Mouse (Mus musculus): ENCODE results near the gene Ttc8.

The Ttc8 gene

DNA sequence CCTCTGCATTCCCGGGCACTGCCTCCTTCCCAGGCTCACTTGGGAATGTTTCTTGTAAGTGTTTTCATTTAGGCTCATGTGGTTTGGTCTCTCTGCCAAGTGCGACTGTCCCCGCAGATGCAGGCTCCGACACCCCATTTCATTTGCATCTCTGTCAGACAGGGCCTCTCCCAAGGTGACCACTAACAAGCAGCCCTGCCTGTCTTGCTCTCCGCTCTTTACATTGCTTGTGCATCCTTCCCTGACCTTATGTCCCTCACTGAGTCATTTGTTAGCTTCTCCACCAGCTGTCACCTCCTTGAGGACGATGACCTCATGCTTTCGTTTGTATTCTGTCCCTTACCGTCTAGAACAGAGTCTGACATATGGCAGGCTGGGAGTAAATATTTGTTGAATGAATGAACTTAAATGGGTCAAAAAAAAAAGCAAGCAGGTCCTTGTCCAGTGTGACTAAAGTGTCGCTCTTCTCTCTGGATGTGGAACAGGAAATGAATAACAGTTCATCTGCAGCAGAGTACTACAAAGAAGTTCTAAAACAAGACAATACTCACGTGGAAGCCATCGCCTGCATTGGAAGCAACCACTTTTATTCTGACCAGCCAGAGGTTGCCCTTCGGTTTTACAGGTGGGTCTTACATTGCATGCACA lies 53.9 kb downstream of the Ttc8 start:
- no peak for DNase-seq

DNA sequence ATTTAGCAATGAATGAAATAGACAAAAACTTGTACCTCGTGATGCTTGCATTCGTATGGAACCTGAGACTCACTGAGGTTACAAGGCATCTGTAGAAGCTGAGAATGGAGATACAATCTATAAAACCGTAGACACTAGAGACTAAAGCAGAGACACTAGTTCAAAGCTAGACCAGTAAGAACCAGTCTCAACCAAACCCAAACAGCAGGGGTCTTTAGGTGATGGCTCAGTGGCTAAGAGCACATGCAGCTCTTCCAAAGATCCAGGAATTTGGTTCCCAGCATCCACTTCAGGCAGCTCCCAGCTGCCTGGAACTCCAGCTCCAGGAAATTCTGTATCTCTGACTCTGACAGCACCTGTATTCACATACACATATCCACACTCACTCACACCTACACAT lies 60.7 kb downstream of the Ttc8 start:
- no peak for DNase-seq

DNA sequence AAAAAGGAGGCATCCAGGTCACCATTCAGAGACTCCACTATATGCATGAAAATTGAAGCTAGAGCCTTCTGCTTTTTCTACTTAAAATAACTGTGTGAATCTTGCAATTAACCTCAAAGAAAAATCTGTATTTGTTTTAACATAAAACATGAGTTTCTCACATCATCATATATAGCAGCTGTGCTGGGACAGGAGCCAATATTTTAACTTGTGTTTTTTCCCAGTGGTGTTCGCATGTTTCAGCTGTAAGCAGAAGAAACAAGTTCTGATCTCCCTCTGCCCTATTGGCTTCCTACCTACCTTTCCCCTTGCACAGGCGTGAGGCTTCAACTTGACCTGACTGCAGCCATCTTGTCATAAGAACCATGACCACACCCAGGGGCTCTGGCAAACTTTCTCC lies 64.4 kb downstream of the Ttc8 start:
- no peak for DNase-seq

DNA sequence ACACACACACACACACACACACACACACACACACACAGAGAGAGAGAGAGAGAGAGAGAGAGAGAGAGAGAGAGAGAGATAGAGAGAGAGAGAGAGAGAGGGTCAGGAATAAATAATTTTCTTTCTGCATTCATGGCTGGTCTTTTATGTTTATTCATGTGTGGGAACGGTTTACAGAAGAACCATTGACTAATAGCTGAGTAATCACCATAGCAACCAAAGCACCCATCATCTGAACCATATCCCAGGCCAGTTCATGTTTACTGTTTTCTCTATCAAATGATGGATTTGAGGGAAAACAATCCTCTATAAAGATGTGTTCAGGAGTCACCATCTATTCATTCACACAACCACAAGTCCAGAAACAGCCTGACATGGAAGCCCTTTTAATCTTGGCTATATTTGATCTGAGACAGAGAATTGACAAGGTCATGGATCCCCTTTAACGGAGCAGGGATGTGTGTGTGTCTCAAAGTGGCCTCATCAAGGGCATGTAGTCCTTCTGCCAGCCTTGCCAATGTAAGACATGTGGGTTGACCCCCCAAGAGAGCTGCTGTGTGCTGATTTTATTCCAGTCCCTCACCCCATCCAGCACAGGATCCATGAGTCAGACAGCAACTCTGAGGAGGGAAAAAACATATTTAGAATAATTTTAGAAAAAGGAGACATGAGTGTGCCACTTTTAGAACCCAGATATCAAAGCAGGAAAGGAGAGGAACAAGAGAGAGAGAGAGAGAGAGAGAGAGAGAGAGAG lies 70.9 kb downstream of the Ttc8 start:
- DNase-seq: no peak

DNA sequence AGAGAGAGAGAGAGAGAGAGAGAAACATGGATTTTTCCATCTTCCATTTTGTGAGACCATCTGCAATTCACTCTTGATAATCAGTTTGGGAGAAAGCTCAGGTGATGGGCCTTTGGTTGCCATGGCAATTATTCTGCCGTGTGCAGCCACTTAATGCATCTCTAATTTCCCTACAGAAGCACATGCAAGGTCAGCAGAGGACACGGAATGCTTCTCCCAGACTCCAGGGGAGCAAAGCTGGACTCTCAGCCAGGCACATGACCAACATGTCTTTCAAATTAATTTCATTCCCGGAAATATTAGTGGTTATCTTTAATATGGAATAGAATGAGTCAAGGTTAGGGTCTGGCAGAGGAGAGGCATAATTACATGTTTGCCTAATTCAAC lies 71.4 kb downstream of the Ttc8 start:
- no peak for DNase-seq

DNA sequence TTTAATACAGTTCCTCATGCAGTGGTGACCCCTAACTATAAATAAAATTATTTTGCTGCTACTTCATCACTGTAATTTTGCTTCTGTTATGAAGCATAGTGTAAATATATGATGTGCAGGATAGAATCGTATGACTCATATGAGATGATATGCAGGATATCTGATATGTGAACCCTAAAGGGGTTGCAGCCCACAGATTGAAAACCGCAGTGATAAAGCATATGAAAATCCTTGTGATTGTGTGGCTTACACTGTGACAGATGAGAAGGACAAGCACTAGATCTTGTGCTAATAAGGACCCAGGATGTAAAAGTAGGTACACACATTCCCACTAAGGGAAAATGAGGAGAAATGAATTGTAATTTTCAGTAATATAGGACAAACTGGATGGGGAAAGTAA lies 73.4 kb downstream of the Ttc8 start:
- no peak for DNase-seq

DNA sequence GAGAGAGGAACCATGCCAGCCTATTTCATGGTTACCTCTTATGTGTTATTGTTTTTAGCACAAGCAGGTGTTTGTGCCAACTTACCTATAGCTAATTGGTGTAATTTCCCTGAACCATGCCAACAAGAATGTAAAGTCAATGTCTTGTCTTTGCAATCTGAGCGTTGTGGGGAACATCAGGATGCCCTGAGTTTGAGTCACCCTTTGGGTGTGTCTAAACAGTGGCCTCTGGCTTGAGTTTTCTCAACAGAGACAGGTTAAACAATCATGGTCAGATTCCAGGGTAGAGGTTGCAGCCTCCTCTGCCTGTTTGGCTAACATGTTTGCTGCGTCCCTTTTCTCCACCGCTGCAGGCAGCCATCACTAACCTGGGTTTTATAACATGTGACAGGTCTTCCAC lies 74.0 kb downstream of the Ttc8 start:
- no peak for DNase-seq

DNA sequence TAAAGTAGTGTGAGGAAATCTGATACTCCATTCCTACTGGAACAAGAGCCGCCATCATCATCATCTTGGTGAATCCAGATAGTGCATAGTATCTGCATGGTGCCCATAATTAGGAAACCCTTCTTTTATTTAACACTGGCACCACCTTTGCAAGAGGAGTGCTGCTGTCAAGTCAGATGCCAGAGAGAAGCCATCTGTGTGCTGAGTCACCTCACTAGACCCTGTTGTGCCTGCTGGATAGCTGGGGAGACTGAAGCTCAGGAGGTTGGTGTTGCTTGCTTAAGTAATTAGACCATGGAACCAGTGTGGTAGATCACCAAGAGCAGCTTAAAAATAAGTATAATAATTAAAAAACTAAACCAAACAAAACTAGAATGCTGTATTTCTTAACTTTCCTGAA lies 75.5 kb downstream of the Ttc8 start:
- DNase-seq: peak; percentile 66

DNA sequence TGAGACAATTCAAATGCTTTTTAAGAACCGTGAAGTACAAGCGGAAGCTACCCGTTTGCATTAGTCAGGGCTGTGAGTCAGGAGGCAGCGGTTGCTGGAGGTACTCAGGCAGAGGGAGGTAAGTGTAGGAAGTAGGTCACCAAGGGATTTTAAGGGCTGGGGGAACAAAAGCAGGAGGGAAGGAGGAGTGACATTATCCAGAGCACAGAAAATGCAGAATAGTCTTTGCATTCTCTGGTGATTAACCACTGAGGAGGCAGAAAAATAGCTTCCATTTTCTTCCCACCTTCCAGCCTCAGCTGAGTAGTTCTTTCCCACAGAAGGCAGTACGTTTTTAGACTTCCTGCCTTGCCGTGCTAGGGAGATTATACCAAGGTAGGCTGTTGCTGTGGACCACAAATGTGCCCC lies 76.2 kb downstream of the Ttc8 start:
- DNase-seq: no peak

DNA sequence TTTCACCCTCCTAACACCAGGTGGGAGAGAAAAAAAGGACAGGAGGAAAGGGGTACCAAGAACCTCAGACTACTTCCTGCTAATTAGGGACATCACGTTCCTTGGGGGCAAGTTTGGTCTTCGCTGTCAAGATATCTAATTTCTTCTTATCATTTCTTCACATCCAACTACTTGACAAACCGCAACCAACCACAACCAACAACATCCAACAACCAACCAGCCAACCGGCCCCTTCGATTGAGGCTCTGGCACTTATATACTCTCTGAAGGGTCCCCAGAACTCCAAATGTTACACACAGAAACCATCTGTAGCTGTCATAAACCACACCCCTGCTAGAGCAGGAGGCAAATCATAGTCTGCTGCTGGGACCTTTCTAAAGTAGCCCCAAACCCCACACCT lies 76.7 kb downstream of the Ttc8 start:
- no peak for DNase-seq

DNA sequence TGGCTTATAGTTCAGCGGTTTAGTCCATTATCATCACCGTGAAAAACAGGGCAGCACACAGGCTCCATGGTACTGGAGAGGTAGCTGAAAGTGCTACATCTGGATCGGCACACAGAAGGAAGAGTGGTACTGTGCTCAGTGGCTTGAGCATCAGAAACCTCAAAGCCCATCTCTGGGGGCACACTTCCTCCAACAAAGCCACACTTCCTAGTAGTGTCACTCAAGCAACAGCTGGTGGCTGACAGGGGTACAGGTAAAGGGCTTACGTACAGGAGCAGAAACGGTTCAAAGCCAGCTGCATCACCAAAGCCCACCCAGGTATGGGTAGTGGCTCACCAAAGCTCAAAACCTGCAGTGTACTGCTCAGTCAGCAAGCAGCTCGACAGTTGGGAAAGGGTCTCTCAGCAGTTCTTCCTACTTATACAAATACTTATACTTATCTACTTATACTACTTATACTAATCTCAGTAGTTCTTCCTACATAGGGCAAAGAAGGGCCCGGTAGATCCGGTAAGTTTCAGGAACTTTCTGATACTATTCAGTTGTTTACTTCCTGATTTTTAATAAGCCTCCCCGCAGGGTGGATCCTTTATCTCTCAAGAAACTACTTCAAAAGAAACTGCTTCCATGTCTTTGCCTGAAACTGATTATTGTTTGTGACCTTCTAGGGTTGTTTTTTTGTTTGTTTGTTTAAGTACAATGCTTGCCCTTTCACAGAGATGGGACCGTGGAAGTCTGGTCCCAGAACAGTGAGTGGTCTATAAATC lies 78.5 kb downstream of the Ttc8 start:
- no peak for DNase-seq

DNA sequence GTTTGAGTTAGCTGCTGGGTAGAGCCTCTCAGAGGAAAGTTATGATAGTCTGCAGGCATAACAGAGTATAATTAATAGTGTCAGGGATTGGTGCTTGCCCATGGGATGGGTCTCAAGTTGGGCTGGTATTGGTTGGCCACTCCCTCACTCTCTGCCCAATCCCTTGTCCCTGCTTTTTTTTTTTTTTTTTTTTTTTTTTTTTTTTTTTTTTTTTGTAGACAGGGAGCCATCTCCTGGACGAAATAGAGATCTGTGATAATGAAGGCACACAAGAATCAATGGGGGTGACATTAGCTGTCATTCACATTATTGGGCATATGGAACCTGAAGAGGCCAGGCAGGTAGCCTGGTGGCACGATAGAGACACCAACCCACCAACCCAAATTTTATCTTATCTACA lies 79.9 kb downstream of the Ttc8 start:
- no peak for DNase-seq

DNA sequence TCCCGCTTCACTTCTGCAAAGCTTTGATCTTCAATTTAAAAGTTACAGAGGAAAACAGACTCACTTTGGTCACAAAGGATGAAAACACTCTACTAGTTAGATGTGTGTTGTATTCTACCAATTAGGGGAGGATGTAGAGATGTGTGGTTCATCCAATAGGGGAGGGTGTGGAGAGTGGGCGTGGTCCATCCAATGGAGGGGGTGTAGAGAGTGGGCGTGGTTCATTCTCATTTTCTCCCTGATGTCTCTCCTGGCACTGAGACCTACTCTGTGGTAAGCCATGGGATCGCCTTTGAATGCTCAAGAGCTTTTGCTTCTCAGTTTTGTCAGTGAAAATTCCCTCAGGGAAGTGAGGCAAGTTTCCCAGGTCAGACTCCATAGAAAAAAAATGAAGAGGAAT lies 82.7 kb downstream of the Ttc8 start:
- DNase-seq: no peak

DNA sequence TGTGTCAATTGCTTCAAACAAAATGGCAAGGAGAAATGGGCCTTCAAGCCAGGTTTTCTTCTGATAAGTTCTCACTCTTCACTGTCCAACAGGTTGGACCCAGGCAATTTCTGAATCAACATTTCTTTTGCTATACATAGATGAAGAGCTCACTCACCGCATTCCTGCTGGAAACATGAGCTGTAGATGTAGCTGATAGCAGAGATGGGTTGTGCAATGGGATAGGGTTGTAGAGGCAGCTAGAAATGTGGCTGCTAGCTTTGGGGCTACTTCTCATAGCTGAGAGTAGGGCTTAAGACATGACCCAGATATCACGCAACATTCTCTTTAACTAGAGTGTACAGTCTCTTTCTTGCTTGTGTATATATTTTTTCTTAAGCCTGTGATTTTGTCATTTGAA lies 84.4 kb downstream of the Ttc8 start:
- DNase-seq: no peak

DNA sequence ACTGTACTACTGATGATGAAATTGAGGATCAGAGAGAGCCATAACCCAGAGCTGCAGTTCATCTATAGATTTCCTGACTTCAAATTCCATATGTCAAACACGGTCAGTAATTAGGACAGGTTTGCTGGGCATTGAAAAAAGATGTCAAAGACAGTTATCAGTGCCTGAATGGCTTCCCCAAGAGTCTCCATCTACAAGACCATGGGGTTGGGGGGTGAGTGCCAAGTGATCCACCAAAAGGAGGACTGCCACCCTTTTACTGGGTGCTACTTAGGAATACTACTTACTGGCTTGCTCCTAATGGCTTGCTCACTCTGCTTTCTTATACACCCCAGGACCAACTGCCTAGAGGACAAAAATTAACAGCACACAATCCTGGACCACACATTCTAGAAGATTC lies 88.4 kb downstream of the Ttc8 start:
- no peak for DNase-seq

DNA sequence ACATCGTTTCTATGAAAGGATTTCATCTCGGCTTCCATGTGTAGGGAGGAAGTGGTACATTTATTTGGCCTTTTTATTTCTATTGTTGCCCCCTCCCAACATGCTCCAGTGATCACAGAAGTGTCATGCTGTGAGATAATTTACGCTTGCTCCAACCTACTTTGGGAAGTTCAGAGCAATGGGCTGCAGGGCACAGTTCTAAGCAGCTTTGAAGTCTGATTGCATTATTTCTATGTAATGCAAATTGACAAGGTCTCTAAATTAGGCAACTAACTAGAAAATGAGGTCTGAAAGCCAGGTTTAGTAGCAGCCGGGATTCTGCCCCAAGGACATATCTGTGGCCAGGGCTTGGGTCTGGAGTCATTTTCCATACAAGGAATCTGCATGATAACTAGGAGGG lies 89.1 kb downstream of the Ttc8 start:
- DNase-seq: no peak

DNA sequence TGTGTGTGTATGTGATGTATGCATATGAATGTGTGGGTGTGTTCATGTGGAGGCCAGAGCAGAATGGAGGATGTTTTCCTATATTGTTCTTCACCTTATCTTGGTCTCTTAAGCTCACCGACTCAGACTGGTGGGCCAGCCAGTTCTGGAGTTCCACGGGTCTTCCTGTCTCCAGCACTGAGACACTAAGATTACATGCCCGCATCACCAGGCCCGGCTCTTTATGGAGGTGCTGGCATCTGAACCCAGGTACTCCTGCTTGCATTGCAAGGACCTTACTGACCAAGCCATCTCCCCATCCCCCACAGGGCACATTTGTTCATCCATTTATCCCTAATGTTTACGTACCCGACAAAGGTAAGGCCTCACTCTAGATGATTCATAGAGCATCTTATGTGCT lies 89.7 kb downstream of the Ttc8 start:
- DNase-seq: no peak

DNA sequence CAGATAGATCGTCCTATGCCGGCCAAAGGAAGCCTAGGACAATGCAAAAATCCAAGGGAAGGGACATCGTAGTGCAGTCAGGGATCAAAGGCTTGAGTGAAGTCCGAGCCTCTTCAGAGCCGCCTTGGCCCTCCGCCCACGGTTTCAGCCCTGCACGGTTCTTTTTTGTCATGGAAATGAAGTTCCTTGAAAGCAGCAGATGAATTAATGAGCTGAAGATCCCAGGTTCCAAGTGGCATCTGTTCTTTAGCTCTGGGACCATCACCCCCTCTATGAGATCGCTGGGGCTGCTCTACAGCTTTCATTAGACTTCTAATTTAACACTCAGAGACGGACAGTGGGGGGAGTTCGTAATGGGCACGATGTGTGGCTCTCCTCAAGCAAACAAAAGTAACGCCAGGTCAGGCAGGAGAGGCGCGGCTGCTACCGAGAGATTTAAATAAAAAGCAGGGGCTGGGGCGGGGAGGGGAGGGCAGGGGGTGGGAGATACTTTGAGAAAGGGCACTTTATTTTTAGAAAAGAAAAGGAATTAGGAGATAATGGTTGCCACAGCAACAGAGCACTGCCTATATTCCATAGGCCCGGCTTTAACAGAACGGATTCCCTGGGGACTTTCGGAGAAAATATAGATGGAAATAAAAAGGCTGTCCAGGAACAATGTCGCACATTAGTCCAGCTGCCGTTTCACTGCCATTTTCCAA lies 90.9 kb downstream of the Ttc8 start:
- DNase-seq: no peak

DNA sequence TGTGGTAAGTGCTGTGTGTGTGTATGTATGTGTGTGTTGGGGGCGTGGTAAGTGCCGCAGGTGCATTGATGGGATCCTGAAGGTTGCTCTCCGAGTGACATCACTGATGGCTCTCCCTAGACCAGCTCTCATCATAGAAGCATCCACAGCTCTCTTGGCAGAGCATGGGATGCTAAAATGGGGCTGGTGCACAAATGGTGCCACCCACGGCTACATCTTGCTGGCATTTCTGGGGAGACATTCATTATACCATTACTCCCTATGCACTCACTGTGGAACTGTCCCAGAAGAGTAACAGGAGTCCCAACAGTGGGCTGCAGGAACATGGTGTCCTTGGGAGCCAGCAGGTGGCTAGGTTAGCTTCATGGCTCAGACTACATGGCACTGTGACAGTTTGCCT lies 95.5 kb downstream of the Ttc8 start:
- DNase-seq: no peak

DNA sequence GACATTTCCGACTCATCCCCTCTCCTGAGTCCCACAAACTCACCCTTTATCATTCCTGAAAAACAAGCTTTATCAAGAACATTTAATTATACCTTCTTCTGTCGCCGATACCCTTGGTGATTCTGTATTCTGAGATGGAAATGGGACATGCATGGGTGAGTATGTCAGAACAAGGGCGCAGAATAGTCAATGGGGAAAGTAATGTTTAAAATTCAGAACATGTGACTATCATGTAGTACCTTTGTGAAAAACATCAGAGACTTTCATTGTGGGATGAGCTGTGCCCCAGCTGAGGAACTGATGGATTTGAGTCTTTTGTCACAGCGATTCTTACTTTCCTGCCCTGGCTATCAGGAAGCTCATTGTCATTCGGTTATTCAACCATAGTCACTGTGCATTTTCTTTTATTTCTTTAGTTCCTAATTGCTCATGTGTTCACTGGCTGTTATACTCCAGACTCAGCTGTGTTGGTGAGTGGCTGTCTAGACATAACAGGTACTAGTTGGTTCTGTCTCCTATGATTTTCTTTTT lies 104.1 kb downstream of the Ttc8 start:
- DNase-seq: no peak

DNA sequence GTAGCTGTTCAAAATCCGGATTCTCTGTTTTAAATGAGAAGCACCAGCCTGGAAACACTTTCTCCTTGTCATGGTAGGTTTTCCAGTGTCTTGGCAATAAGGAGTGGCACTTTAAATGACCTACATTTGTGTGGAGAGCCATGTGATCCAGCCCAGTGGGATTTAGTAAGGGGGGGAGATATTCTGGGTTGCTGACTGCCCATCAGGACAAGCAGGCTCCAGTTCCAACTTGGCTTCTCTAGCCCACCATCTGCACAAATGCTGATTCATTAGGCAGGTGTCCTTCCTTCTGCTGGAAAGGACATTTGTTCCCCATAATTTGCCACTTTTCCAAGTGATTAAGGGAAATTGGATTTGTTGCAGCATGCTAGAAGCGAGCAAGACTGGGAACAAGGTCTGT lies 105.9 kb downstream of the Ttc8 start:
- DNase-seq: peak; percentile 93

DNA sequence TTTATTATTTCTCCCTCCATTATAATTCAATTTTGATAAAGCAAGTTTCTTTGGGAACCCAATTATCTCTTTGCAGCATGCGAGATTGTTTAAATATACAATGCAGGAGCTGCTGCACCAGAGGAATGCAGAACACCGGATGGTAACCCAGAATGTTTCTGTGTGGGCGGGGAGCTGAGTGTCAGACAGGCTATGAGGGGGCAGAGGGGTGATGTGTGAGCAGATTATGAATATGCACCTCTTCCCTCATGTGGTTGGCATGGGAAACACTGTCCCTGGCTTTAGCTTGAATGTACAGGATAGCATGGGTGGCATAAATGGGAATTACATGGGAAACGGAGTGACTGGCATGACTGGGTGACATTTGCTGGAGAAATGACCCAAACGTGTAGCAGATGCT lies 108.3 kb downstream of the Ttc8 start:
- DNase-seq: no peak

DNA sequence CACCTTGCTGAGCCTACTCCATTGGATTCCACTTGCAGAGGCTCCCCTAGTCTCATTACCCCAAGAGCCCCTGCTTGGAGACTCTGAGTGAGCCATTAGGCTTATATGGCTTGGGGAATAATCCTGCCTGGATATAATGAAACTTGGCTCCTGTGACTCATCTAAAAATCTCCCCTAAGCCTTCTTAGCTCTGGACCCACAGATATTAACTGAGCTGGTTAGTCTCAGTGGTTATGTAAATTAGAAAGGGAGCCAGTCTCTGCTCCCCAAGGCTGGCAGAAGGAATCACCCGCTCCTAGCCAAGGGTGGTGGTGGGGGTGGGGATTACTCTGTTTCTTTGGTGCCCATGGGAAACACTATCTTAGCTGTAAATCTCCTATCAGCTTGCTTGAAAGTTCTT lies 109.6 kb downstream of the Ttc8 start:
- DNase-seq: no peak

Data from cerebellum, adult 11-12 months (tissue).